Mouse (Mus musculus) liver, adult 2 months (tissue): Measurements from ENCODE around the gene Ap4s1.

Experiments used
- CTCF ChIP-seq: fragments of 200-500 bp; IDR thresholded peaks from 2 replicates; pipeline ENCODE4 v1.5.1; 2011; ENCODE audit warnings: low read depth, low read length, control low read depth
- POLR2A ChIP-seq: fragments of 200-500 bp; IDR thresholded peaks from 2 replicates; pipeline ENCODE4 v1.6.1; 2011; ENCODE audit warnings: low read length, control low read depth; ENCODE audit not compliant: insufficient read depth; ENCODE audit errors: extremely low read depth

DNA sequence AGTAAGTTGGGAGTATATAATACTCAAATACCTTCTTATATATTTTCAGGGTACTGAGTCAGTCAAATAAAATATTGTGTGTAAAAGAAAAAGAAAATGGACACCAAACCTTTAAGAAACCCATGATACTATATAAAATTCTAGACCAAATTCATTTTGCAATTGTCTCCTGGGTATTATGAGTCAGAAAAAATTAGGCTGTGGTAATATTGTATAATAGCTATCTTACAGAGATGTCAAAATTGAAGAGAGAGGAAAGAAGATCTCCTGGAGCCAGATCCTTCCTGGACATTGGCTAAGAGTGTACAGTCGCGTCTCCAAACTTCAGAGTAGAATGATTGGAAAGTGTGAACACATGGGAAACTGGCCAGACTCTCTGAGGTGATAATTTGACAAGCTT lies 5.3 kb downstream of the Ap4s1 start:
- TF ChIP-seq POLR2A (no peak), CTCF (no peak)
